Mouse (Mus musculus): ENCODE measurements around the gene Gpr162.

GRCm38 (mm10) chr6:124859725-124860124 is 4.1 kb downstream of the Gpr162 start:
- peak; percentile 90 for TF ChIP-seq CTCF (IDR thresholded peaks at IDR 0.05; ENCODE audit: borderline replicate concordance, extremely low read depth, insufficient read depth, insufficient read length)
- TF ChIP-seq POLR2A (IDR thresholded peaks at IDR 0.05; ENCODE audit: borderline replicate concordance, extremely low read depth, insufficient read depth, insufficient read length, poor library complexity, severe bottlenecking), result no peak
